Mouse (Mus musculus) forebrain, embryonic 11.5 days (tissue): ENCODE results near the gene Sun1. TPM values are rescaled to one million over a fixed set of nuclear protein-coding genes. Genes with fewer than 3 reads are reported as not detected.

Experiments used
- ATAC-seq: fragments of 200-750 bp; cut with Nextera tagmentation; replicated peaks from 2 replicates; pipeline ENCODE4 v1.8.0; 2017; ENCODE audit warnings: moderate TSS enrichment; ENCODE audit not compliant: low FRiP score
- DNase-seq: peaks from one replicate; pipeline ENCODE4 v3.0.0-alpha.2; 2017; ENCODE audit warnings: low spot score
- H3K27ac ChIP-seq: fragments of 300-500 bp; sonication (generic); 2 replicates; pipeline ENCODE4 v1.5.1; 2014; ENCODE audit warnings: low read depth, low read length
- H3K27me3 ChIP-seq: fragments of 300-500 bp; sonication (generic); 2 replicates; pipeline ENCODE4 v1.6.1; 2014; ENCODE audit warnings: mild to moderate bottlenecking, low read length, mixed read lengths; ENCODE audit not compliant: control insufficient read depth, insufficient read depth
- H3K36me3 ChIP-seq: fragments of 300-500 bp; sonication (generic); 2 replicates; pipeline ENCODE4 v1.6.1; 2014; ENCODE audit warnings: mild to moderate bottlenecking, low read length, moderate library complexity, mixed read lengths; ENCODE audit not compliant: control insufficient read depth, insufficient read depth
- H3K4me1 ChIP-seq: fragments of 300-500 bp; sonication (generic); replicated peaks from 2 replicates; pipeline ENCODE4 v1.6.1; 2014; ENCODE audit warnings: low read length, mixed read lengths; ENCODE audit not compliant: control insufficient read depth, insufficient read depth
- H3K4me2 ChIP-seq: fragments of 300-500 bp; sonication (generic); 2 replicates; pipeline ENCODE4 v1.6.1; 2014; ENCODE audit warnings: low read depth, mild to moderate bottlenecking, low read length, moderate library complexity, mixed read lengths; ENCODE audit not compliant: severe bottlenecking
- H3K4me3 ChIP-seq: fragments of 300-500 bp; sonication (generic); 2 replicates; pipeline ENCODE4 v1.5.1; 2014; ENCODE audit warnings: low read depth, low read length
- H3K9ac ChIP-seq: fragments of 300-500 bp; sonication (generic); 2 replicates; pipeline ENCODE4 v1.6.1; 2014; ENCODE audit warnings: low read length
- H3K9me3 ChIP-seq: fragments of 300-500 bp; sonication (generic); 2 replicates; pipeline ENCODE4 v1.6.1; 2016; ENCODE audit warnings: low read length, mixed read lengths; ENCODE audit not compliant: control insufficient read depth
- WGBS: fragments of 180-500 bp; shearing (Covaris S2); extraction: QIAGEN DNeasy Blood & Tissue Kit; methylation state at CpG from one replicate; pipeline ENCODE4 v1.1.7; 2014; 5-methylcytosine and 5-hydroxymethylcytosine counted together
- polyA plus RNA-seq: library from polyadenylated mRNA; unstranded; fragments of >200 nt; fragmentation: Nextera tagmentation; extraction: Ambion mirVana; gene quantifications from 2 replicates; pipeline ENCODE4 v1.2.1, GENCODE M21; 2014

The Sun1 gene
- polyA plus RNA-seq, 1 experiment from 2014 or later = 50.7 TPM

GRCm38 (mm10) chr5:139211737-139212385, 11.4 kb downstream of the Sun1 start:
- H3K27ac ChIP-seq = no peak overlapping the region
- ATAC-seq (no peak), DNase-seq (no peak)
- 96% methylated on average over 11 of the region's 11 CpGs for WGBS
- H3K4me2 ChIP-seq = no peak overlapping the region
- H3K4me3 ChIP-seq = no peak overlapping the region
- H3K9ac ChIP-seq = no peak overlapping the region
- H3K27me3 ChIP-seq = no peaks in the 10 kb centered on the region
- no peaks in the 10 kb centered on the region for H3K9me3 ChIP-seq
- no peaks in the 10 kb centered on the region for H3K4me1 ChIP-seq
- H3K36me3 ChIP-seq = no peaks in the 10 kb centered on the region; the same call in 1 of the 2 replicates

- Histone ChIP-seq H3K9me3 (no peaks in the 10 kb centered on the region), H3K4me3 (no peak overlapping the region), H3K9ac (no peak overlapping the region), H3K27ac (no peak overlapping the region), H3K27me3 (no peaks in the 10 kb centered on the region), H3K36me3 (no peaks in the 10 kb centered on the region; the same call in 1 of the 2 replicates), H3K4me2 (no peak overlapping the region), H3K4me1 (no peaks in the 10 kb centered on the region)
- no peak for ATAC-seq
- no peak for DNase-seq
These were observed 13.9 kb downstream of the Sun1 start for GRCm38 (mm10) chr5:139214298-139214697.

GRCm38 (mm10) chr5:139215184-139215583, 14.7 kb downstream of the Sun1 start:
- Histone ChIP-seq H3K4me1 (no peaks in the 10 kb centered on the region), H3K4me3 (no peak overlapping the region), H3K9ac (no peak overlapping the region), H3K4me2 (no peak overlapping the region), H3K9me3 (no peaks in the 10 kb centered on the region), H3K36me3 (no peaks in the 10 kb centered on the region; the same call in 1 of the 2 replicates), H3K27ac (no peak overlapping the region), H3K27me3 (no peaks in the 10 kb centered on the region)
- WGBS = 95% methylated on average over 5 of the region's 5 CpGs
- no peak for DNase-seq
- no peak for ATAC-seq

- WGBS = 90% methylated on average over 2 of the region's 2 CpGs
- Histone ChIP-seq H3K27me3 (no peaks in the 10 kb centered on the region), H3K9me3 (no peaks in the 10 kb centered on the region), H3K9ac (no peak overlapping the region), H3K36me3 (no peaks in the 10 kb centered on the region; the same call in 1 of the 2 replicates), H3K27ac (no peak overlapping the region), H3K4me3 (no peak overlapping the region), H3K4me1 (no peaks in the 10 kb centered on the region), H3K4me2 (no peak overlapping the region)
- no peak for DNase-seq
- no peak for ATAC-seq
These were observed 15.7 kb downstream of the Sun1 start for GRCm38 (mm10) chr5:139216121-139216520.

- Histone ChIP-seq H3K27me3 (no peaks in the 10 kb centered on the region), H3K4me3 (no peak overlapping the region), H3K27ac (no peak overlapping the region), H3K36me3 (no peaks in the 10 kb centered on the region; the same call in 1 of the 2 replicates), H3K4me2 (no peak overlapping the region), H3K4me1 (no peaks in the 10 kb centered on the region), H3K9ac (no peak overlapping the region), H3K9me3 (no peaks in the 10 kb centered on the region)
- WGBS = 93% methylated on average over 3 of the region's 3 CpGs
- DNase-seq (no peak), ATAC-seq (no peak)
These were observed 16.3 kb downstream of the Sun1 start for GRCm38 (mm10) chr5:139216774-139217173.

- WGBS = 81% methylated on average over 4 of the region's 4 CpGs
- Histone ChIP-seq H3K9me3 (no peaks in the 10 kb centered on the region), H3K4me3 (no peak overlapping the region), H3K4me1 (no peaks in the 10 kb centered on the region), H3K9ac (no peak overlapping the region), H3K36me3 (no peaks in the 10 kb centered on the region; the same call in 1 of the 2 replicates), H3K27ac (no peak overlapping the region), H3K27me3 (no peaks in the 10 kb centered on the region), H3K4me2 (no peak overlapping the region)
- no peak for DNase-seq
- no peak for ATAC-seq
These were observed 19.6 kb downstream of the Sun1 start for GRCm38 (mm10) chr5:139220006-139220515.

GRCm38 (mm10) chr5:139220610-139221009, 20.2 kb downstream of the Sun1 start:
- H3K9me3 ChIP-seq = no peaks in the 10 kb centered on the region
- DNase-seq = no peak
- H3K4me1 ChIP-seq = no peaks in the 10 kb centered on the region
- no peak overlapping the region for H3K27ac ChIP-seq
- ATAC-seq = no peak
- no peak overlapping the region for H3K4me2 ChIP-seq
- no peak overlapping the region for H3K4me3 ChIP-seq
- H3K36me3 ChIP-seq = no peaks in the 10 kb centered on the region; the same call in 1 of the 2 replicates
- H3K9ac ChIP-seq = no peak overlapping the region
- WGBS = 91% methylated on average over 4 of the region's 4 CpGs
- H3K27me3 ChIP-seq = no peaks in the 10 kb centered on the region

- H3K36me3 ChIP-seq = peaks cover 8% of the 10 kb centered on the region; the same call in 1 of the 2 replicates
- no peaks in the 10 kb centered on the region for H3K9me3 ChIP-seq
These were observed 22.9 kb downstream of the Sun1 start for GRCm38 (mm10) chr5:139223331-139223730.

GRCm38 (mm10) chr5:139227236-139227635, 26.8 kb downstream of the Sun1 start:
- ATAC-seq = no peak
- 94% methylated on average over 4 of the region's 4 CpGs for WGBS

More at GRCm38 (mm10) chr5:139223331-139223730, 22.9 kb downstream of the Sun1 start:
- Histone ChIP-seq H3K4me3 (no peak overlapping the region), H3K27ac (no peak overlapping the region), H3K27me3 (no peaks in the 10 kb centered on the region), H3K9ac (no peak overlapping the region), H3K4me1 (no peaks in the 10 kb centered on the region), H3K4me2 (no peak overlapping the region)
- ATAC-seq (no peak), DNase-seq (no peak)
- WGBS = 96% methylated on average over 10 of the region's 10 CpGs

More at GRCm38 (mm10) chr5:139227236-139227635, 26.8 kb downstream of the Sun1 start:
- Histone ChIP-seq H3K4me1 (no peaks in the 10 kb centered on the region), H3K4me3 (no peak overlapping the region), H3K9me3 (no peaks in the 10 kb centered on the region), H3K27ac (no peak overlapping the region), H3K9ac (no peak overlapping the region), H3K36me3 (peaks cover 17% of the 10 kb centered on the region), H3K4me2 (no peak overlapping the region), H3K27me3 (no peaks in the 10 kb centered on the region)
- no peak for DNase-seq
